Mouse (Mus musculus): ENCODE data around the gene Faf1. TPM values are rescaled to one million over a fixed set of nuclear protein-coding genes. Genes with fewer than 3 reads are reported as not detected.

The Faf1 gene
- polyA plus RNA-seq, 1 experiment from 2014 or later, result 15.7 TPM

DNA sequence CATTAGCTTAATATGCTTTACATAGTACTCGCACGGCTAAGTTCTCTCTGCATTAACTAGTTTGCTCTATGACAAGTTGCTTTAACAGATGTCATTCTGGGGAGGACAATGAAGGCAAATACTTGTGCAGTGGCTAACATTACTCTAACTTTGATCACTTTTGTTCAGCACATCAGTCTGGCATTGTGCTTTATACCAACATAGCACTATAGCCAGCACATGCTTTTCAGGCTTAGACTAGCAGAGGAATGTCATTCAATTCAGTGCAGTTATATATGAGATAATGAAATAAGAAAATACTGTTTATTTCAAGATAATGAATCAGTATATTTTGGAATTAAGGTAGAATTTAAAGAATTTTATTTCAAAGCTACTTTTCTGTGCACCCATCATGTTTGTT, 115.9 kb downstream of the Faf1 start:
- Histone ChIP-seq H3K9ac (ENCODE audit: low read depth, low read length) (no peak overlapping the region), H3K36me3 (ENCODE audit: control insufficient read depth, insufficient read depth) (no peaks in the 10 kb centered on the region), H3K4me1 (replicated peaks; ENCODE audit: control insufficient read depth, insufficient read depth, low read length) (no peaks in the 10 kb centered on the region), H3K27ac (ENCODE audit: low read depth, low read length) (no peak overlapping the region), H3K27me3 (replicated peaks; ENCODE audit: control insufficient read depth, insufficient read depth, low read length) (no peaks in the 10 kb centered on the region), H3K9me3 (ENCODE audit: control insufficient read depth) (no peaks in the 10 kb centered on the region), H3K4me2 (replicated peaks; ENCODE audit: low read depth) (no peak overlapping the region), H3K4me3 (ENCODE audit: low read depth, low read length) (no peak overlapping the region)
- 90% methylated on average over 2 of the region's 2 CpGs for WGBS
- ATAC-seq, result no peak
- no peak for TF ChIP-seq CTCF (IDR thresholded peaks at IDR 0.05; ENCODE audit: low read depth)

DNA sequence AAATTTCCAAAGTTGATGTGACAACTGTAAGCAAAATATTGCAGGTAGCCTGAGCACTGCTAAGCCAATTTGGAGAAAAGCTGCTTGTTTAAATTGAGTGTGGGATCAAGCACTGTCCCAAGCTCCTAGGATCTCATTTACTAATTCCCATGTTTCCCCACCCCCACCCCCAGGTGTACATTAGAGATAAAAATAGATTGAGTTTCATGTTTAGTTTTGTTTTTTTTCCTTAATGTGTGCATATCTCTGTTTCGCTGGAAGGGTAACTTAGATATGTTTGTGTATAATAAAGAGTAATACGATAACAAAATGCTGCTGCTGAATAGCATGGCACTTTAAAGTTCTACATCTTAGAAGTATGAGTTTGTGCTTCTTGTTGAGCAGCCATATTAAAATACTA, 116.7 kb downstream of the Faf1 start:
- no peak for TF ChIP-seq CTCF (IDR thresholded peaks at IDR 0.05; ENCODE audit: low read depth)
- Histone ChIP-seq H3K4me2 (replicated peaks; ENCODE audit: low read depth) (no peak overlapping the region), H3K4me1 (replicated peaks; ENCODE audit: control insufficient read depth, insufficient read depth, low read length) (no peaks in the 10 kb centered on the region), H3K4me3 (ENCODE audit: low read depth, low read length) (no peak overlapping the region), H3K27me3 (replicated peaks; ENCODE audit: control insufficient read depth, insufficient read depth, low read length) (no peaks in the 10 kb centered on the region), H3K9ac (ENCODE audit: low read depth, low read length) (no peak overlapping the region), H3K9me3 (ENCODE audit: control insufficient read depth) (no peaks in the 10 kb centered on the region), H3K36me3 (ENCODE audit: control insufficient read depth, insufficient read depth) (no peaks in the 10 kb centered on the region), H3K27ac (ENCODE audit: low read depth, low read length) (no peak overlapping the region)
- 75% methylated on average over 2 of the region's 2 CpGs for WGBS
- no peak for ATAC-seq

DNA sequence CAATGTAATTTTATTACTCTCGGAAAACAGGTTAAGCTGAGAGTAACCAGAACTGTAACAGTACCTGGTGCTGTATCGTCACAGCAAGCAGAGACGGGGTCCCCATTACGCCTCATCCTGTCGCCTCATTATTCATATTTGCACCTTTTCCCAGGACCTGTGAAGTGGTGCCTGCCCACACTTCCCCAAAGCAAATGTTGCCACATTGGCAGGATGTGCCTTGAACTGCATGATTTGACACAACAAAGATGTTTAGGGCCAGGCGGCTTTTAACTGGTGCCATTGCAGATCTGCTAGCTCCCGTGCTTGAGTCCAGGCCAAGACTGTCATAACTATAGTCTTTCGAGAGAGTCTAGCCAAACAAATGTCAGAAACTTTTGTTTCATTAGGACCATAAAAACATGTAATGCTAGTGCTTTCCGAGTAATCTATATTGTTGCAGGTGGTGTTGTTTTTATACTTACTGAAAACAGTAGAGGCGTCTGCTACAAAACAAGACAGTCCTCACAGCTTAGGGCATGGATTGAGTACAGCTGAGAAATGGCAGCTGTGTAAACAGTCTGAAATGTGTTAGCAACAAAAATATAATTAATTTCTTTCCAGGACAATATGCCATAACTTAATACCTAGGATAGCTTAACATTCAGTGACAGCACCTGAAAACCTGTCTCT, 121.3 kb downstream of the Faf1 start:
- ATAC-seq, result no peak

DNA sequence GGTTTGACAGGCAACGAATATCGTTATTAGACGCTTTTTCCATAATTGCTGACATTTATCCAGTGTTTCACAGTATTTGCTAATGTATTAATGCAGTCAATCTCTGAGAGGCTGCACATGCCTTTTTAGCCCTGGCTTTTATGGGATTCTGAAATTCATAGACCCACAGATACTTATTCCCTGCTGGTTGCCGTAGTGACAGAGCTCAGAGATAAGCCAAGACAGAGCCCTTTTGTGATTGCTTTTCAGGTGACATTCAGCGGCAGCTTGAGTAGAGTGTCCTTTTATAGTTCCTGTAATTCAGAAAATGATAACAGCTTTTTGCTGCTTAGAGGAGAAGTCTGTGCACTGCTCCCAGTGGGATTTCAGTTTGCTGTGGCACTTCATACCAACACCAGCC, 130.0 kb downstream of the Faf1 start:
- ATAC-seq, result no peak
- no peak overlapping the region for H3K4me2 ChIP-seq (replicated peaks; ENCODE audit: low read depth)
- H3K27ac ChIP-seq (ENCODE audit: low read depth, low read length), result no peak overlapping the region
- no peak overlapping the region for H3K9ac ChIP-seq (ENCODE audit: low read depth, low read length)
- H3K27me3 ChIP-seq (replicated peaks; ENCODE audit: control insufficient read depth, insufficient read depth, low read length), result no peaks in the 10 kb centered on the region
- WGBS, result 44% methylated on average over 5 of the region's 5 CpGs
- H3K4me3 ChIP-seq (ENCODE audit: low read depth, low read length), result no peak overlapping the region
- H3K4me1 ChIP-seq (replicated peaks; ENCODE audit: control insufficient read depth, insufficient read depth, low read length), result no peaks in the 10 kb centered on the region
- no peaks in the 10 kb centered on the region for H3K9me3 ChIP-seq (ENCODE audit: control insufficient read depth)
- TF ChIP-seq CTCF (IDR thresholded peaks at IDR 0.05; ENCODE audit: low read depth), result no peak
- no peaks in the 10 kb centered on the region for H3K36me3 ChIP-seq (ENCODE audit: control insufficient read depth, insufficient read depth)

More for the DNA sequence above, 121.3 kb downstream of the Faf1 start:
- Histone ChIP-seq H3K27me3 (replicated peaks; ENCODE audit: control insufficient read depth, insufficient read depth, low read length) (no peaks in the 10 kb centered on the region), H3K4me2 (replicated peaks; ENCODE audit: low read depth) (no peak overlapping the region), H3K9me3 (ENCODE audit: control insufficient read depth) (no peaks in the 10 kb centered on the region), H3K36me3 (ENCODE audit: control insufficient read depth, insufficient read depth) (no peaks in the 10 kb centered on the region), H3K9ac (ENCODE audit: low read depth, low read length) (no peak overlapping the region), H3K4me1 (replicated peaks; ENCODE audit: control insufficient read depth, insufficient read depth, low read length) (no peaks in the 10 kb centered on the region), H3K27ac (ENCODE audit: low read depth, low read length) (no peak overlapping the region), H3K4me3 (ENCODE audit: low read depth, low read length) (no peak overlapping the region)
- 74% methylated on average over 10 of the region's 10 CpGs for WGBS
- TF ChIP-seq CTCF (IDR thresholded peaks at IDR 0.05; ENCODE audit: low read depth), result no peak

DNA sequence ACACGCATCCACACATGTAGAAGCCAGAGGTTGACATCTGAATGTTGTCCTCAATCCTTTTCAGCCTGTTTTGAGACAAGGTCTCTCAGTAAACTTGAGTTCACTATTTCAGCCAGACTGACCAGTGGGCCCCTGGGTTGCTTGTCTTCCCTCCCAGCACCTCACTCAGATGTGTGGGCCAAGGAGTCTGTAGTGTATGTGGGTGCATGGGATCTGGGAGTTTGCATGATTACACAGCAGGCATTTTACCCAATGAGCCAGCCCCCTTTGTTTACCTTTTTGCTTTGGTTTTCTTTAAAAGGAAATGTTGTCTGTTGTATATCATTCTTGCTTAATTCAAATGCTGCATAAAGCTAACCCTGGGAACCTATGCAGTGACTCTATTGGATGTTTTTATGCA, 138.8 kb downstream of the Faf1 start:
- H3K9me3 ChIP-seq (ENCODE audit: control insufficient read depth), result no peaks in the 10 kb centered on the region
- 93% methylated on average over 1 of the region's 1 CpGs for WGBS

DNA sequence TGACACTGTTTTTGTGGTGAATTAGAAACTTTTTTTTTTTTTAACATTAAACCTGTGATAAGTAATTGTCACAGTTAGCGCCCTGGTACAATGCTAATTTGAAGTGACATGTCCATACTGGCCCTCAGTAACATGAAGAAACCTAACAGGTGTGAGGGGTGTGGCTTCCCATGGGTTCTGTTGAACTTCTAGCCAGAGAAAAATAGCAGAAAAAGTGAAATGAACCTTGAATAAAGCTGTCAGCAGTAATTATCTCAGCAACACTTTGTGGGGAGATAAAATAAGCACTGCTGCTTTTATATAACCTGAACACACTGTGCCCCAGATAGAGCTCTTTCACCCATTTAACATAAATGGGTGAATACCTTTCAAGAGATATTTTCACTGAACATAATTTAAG, 139.2 kb downstream of the Faf1 start:
- H3K4me2 ChIP-seq (replicated peaks; ENCODE audit: low read depth), result no peak overlapping the region

More for the DNA sequence above, 138.8 kb downstream of the Faf1 start:
- Histone ChIP-seq H3K4me1 (replicated peaks; ENCODE audit: control insufficient read depth, insufficient read depth, low read length) (no peaks in the 10 kb centered on the region), H3K27ac (ENCODE audit: low read depth, low read length) (no peak overlapping the region), H3K9ac (ENCODE audit: low read depth, low read length) (no peak overlapping the region), H3K36me3 (ENCODE audit: control insufficient read depth, insufficient read depth) (no peaks in the 10 kb centered on the region), H3K4me3 (ENCODE audit: low read depth, low read length) (no peak overlapping the region), H3K27me3 (replicated peaks; ENCODE audit: control insufficient read depth, insufficient read depth, low read length) (no peaks in the 10 kb centered on the region), H3K4me2 (replicated peaks; ENCODE audit: low read depth) (no peak overlapping the region)
- ATAC-seq, result no peak
- no peak for TF ChIP-seq CTCF (IDR thresholded peaks at IDR 0.05; ENCODE audit: low read depth)

DNA sequence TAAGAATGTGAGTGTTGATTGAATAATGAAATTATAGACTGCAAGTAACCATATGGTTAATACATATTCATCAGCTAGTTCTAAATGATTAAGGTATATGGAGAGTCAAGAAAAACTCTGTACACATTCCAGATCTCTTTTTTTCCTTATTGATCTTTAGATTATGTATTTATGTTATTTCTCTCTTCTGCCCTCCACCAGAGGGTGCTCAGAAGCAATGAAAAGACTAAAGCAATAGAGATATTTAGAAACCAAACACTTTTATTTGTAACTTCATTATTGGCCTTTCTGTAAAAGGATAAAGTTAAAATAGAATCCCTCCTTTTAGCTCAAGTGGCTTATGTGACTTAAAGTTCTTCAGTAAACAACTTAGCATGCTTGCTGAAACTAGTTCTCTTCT, 143.1 kb downstream of the Faf1 start:
- no peak overlapping the region for H3K9ac ChIP-seq (ENCODE audit: low read depth, low read length)
- peak; percentile 34; the same call in 1 of the 2 replicates for TF ChIP-seq CTCF (IDR thresholded peaks at IDR 0.05; ENCODE audit: low read depth)
- no peak overlapping the region for H3K27ac ChIP-seq (ENCODE audit: low read depth, low read length)
- H3K27me3 ChIP-seq (replicated peaks; ENCODE audit: control insufficient read depth, insufficient read depth, low read length), result no peaks in the 10 kb centered on the region
- no peak overlapping the region for H3K4me3 ChIP-seq (ENCODE audit: low read depth, low read length)
- no peaks in the 10 kb centered on the region for H3K4me1 ChIP-seq (replicated peaks; ENCODE audit: control insufficient read depth, insufficient read depth, low read length)
- no peak overlapping the region for H3K4me2 ChIP-seq (replicated peaks; ENCODE audit: low read depth)
- no peaks in the 10 kb centered on the region for H3K9me3 ChIP-seq (ENCODE audit: control insufficient read depth)
- no peaks in the 10 kb centered on the region for H3K36me3 ChIP-seq (ENCODE audit: control insufficient read depth, insufficient read depth)
- ATAC-seq, result no peak

More for the DNA sequence above, 139.2 kb downstream of the Faf1 start:
- TF ChIP-seq CTCF (IDR thresholded peaks at IDR 0.05; ENCODE audit: low read depth), result no peak
- WGBS, result 72% methylated on average over 1 of the region's 1 CpGs
- Histone ChIP-seq H3K9me3 (ENCODE audit: control insufficient read depth) (no peaks in the 10 kb centered on the region), H3K4me3 (ENCODE audit: low read depth, low read length) (no peak overlapping the region), H3K9ac (ENCODE audit: low read depth, low read length) (no peak overlapping the region), H3K4me1 (replicated peaks; ENCODE audit: control insufficient read depth, insufficient read depth, low read length) (no peaks in the 10 kb centered on the region), H3K27me3 (replicated peaks; ENCODE audit: control insufficient read depth, insufficient read depth, low read length) (no peaks in the 10 kb centered on the region), H3K27ac (ENCODE audit: low read depth, low read length) (no peak overlapping the region), H3K36me3 (ENCODE audit: control insufficient read depth, insufficient read depth) (no peaks in the 10 kb centered on the region)
- ATAC-seq, result no peak

All from intestine, postnatal 0 days (tissue).